Mouse (Mus musculus) forebrain, embryonic 13.5 days (tissue): ENCODE measurements around the gene Kctd2. TPM values are rescaled to one million over a fixed set of nuclear protein-coding genes. Genes with fewer than 3 reads are reported as not detected.

Experiments used
- ATAC-seq: fragments of 200-750 bp; cut with Nextera tagmentation; 2 replicates; pipeline ENCODE4 v1.8.0; 2017
- H3K27ac ChIP-seq: fragments of 300-500 bp; sonication (generic); 2 replicates; pipeline ENCODE4 v1.5.1; 2015; ENCODE audit warnings: inconsistent platforms, mild to moderate bottlenecking, moderate library complexity
- H3K27me3 ChIP-seq: fragments of 300-500 bp; sonication (generic); 2 replicates; pipeline ENCODE4 v1.6.1; 2015; ENCODE audit warnings: mild to moderate bottlenecking, inconsistent platforms
- H3K36me3 ChIP-seq: fragments of 300-500 bp; sonication (generic); 2 replicates; pipeline ENCODE4 v1.6.1; 2015; ENCODE audit warnings: mild to moderate bottlenecking, inconsistent platforms; ENCODE audit not compliant: poor library complexity, severe bottlenecking
- H3K4me1 ChIP-seq: fragments of 300-500 bp; sonication (generic); 2 replicates; pipeline ENCODE4 v1.6.1; 2015; ENCODE audit warnings: inconsistent platforms
- H3K4me2 ChIP-seq: fragments of 300-500 bp; sonication (generic); 2 replicates; pipeline ENCODE4 v1.6.1; 2015; ENCODE audit warnings: inconsistent platforms, mild to moderate bottlenecking, moderate library complexity
- H3K4me3 ChIP-seq: fragments of 300-500 bp; sonication (generic); 2 replicates; pipeline ENCODE4 v1.5.1; 2015; ENCODE audit warnings: mild to moderate bottlenecking, inconsistent platforms
- H3K9ac ChIP-seq: fragments of 300-500 bp; sonication (generic); 2 replicates; pipeline ENCODE4 v1.6.1; 2015; ENCODE audit warnings: mild to moderate bottlenecking, inconsistent platforms
- H3K9me3 ChIP-seq: fragments of 300-500 bp; sonication (generic); replicated peaks from 2 replicates; pipeline ENCODE4 v1.6.1; 2016; ENCODE audit warnings: inconsistent platforms
- WGBS: fragments of 180-500 bp; shearing (Covaris S2); methylation state at CpG from one replicate; pipeline ENCODE4 v1.1.7; 2015; 5-methylcytosine and 5-hydroxymethylcytosine counted together
- polyA plus RNA-seq: library from polyadenylated mRNA; unstranded; fragments of >200 nt; fragmentation: Nextera tagmentation; extraction: Ambion mirVana; gene quantifications from 2 replicates; pipeline ENCODE4 v1.2.1, GENCODE M21; 2015

Gene Kctd2
- polyA plus RNA-seq = 7.0 and 9.9 TPM in 2 replicates

- no peaks in the 10 kb centered on the region for H3K27me3 ChIP-seq
- H3K9ac ChIP-seq = peak within 1 kb of the TSS; percentile 96
- no peaks in the 10 kb centered on the region for H3K9me3 ChIP-seq
- 1% methylated on average over 36 of the region's 56 CpGs for WGBS
- peaks cover 55% of the 10 kb centered on the region for H3K36me3 ChIP-seq
- H3K4me2 ChIP-seq = peak within 1 kb of the TSS; percentile 92
- peak within 1 kb of the TSS; percentile 94 for H3K4me3 ChIP-seq
- peak; percentile 99 for ATAC-seq
- peak within 1 kb of the TSS; percentile 80 for H3K27ac ChIP-seq
- H3K4me1 ChIP-seq = peaks cover 33% of the 10 kb centered on the region
These were observed at the start of gene Kctd2, which contains the start of gene Atp5h for GRCm38 (mm10) chr11:115419531-115420237. Kctd2 (plus strand) TSS chr11:115420128. Atp5h (minus strand) TSS chr11:115419962.

GRCm38 (mm10) chr11:115370368-115370767, 49.6 kb upstream of the Kctd2 start:
- Histone ChIP-seq H3K9me3 (no peaks in the 10 kb centered on the region), H3K4me2 (no peak overlapping the region), H3K27me3 (peaks cover 24% of the 10 kb centered on the region), H3K4me3 (no peak overlapping the region), H3K36me3 (no peaks in the 10 kb centered on the region), H3K9ac (no peak overlapping the region), H3K4me1 (peaks cover 32% of the 10 kb centered on the region), H3K27ac (no peak overlapping the region)
- 55% methylated on average over 7 of the region's 7 CpGs for WGBS
- ATAC-seq = no peak

DNA sequence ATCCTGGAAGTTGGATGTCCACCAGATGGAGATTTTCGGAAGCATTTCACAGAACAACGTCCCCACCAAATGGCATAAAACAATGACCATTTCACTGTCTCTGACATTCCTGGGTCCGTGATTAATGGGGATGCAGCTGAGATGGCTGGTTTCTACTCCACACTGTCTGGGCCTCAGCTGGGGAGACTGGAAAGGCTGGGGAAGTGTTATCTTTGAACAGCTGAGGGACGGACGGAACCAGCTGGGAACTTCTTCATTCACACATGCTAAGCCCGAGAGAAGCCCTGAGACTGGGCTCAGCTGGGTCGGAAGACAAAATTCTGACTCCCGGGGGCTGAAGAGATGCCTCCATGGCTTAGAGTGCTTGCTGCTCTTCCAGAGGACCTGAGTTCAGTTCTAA, 48.6 kb upstream of the Kctd2 start:
- 75% methylated on average over 8 of the region's 8 CpGs for WGBS
- H3K9ac ChIP-seq = no peak overlapping the region

DNA sequence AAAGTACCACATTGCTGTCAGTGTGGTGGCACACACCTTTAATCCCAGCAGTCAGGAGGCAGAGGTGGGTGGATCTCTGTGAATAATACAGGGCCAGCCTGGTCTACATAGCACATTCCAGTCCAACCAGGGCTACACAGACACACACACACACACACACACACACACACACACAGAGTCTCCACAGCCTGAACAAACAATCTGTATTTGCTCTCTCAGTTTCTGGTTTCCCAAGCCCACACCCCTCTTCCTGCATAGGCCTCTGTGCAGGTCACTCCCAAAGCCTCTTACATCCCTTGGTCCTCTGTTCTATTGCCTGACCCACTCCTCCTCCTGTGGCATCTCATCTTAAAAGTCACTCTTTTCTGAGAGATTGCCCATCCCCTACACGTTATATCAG, 47.9 kb upstream of the Kctd2 start:
- ATAC-seq = no peak
- Histone ChIP-seq H3K4me3 (no peak overlapping the region), H3K36me3 (no peaks in the 10 kb centered on the region), H3K9ac (no peak overlapping the region), H3K4me1 (peaks cover 19% of the 10 kb centered on the region), H3K4me2 (no peak overlapping the region), H3K9me3 (no peaks in the 10 kb centered on the region), H3K27me3 (peaks cover 21% of the 10 kb centered on the region), H3K27ac (no peak overlapping the region)
- 76% methylated on average over 1 of the region's 1 CpGs for WGBS

More for the DNA sequence above, 48.6 kb upstream of the Kctd2 start:
- H3K9me3 ChIP-seq = no peaks in the 10 kb centered on the region
- H3K27ac ChIP-seq = no peak overlapping the region
- no peaks in the 10 kb centered on the region for H3K36me3 ChIP-seq
- peaks cover 21% of the 10 kb centered on the region for H3K27me3 ChIP-seq
- H3K4me2 ChIP-seq = no peak overlapping the region
- no peak for ATAC-seq
- no peak overlapping the region for H3K4me3 ChIP-seq
- peaks cover 26% of the 10 kb centered on the region for H3K4me1 ChIP-seq

DNA sequence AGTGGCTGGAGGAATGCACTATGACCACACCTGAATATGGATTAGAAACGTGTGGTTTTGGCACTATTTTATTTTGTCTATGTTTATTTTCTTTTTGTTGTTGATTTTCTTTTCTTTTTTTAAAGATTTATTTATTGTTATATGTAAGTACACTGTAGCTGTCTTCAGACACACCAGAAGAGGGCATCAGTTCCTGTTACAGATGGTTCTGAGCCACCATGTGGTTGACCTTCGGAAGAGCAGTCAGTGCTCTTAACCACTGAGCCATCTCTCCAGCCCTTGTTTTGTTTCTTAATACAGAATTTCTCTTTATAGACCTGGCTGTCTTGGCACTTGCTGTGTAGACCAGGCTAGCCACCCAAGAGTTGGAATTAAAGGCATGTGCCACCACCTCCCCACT, 47.2 kb upstream of the Kctd2 start:
- no peak overlapping the region for H3K27ac ChIP-seq
- ATAC-seq = no peak
- no peaks in the 10 kb centered on the region for H3K9me3 ChIP-seq
- WGBS = 55% methylated on average over 2 of the region's 2 CpGs
- no peak overlapping the region for H3K4me2 ChIP-seq
- H3K36me3 ChIP-seq = no peaks in the 10 kb centered on the region
- peaks cover 21% of the 10 kb centered on the region for H3K27me3 ChIP-seq
- no peak overlapping the region for H3K4me3 ChIP-seq
- no peak overlapping the region for H3K9ac ChIP-seq
- peaks cover 15% of the 10 kb centered on the region for H3K4me1 ChIP-seq

DNA sequence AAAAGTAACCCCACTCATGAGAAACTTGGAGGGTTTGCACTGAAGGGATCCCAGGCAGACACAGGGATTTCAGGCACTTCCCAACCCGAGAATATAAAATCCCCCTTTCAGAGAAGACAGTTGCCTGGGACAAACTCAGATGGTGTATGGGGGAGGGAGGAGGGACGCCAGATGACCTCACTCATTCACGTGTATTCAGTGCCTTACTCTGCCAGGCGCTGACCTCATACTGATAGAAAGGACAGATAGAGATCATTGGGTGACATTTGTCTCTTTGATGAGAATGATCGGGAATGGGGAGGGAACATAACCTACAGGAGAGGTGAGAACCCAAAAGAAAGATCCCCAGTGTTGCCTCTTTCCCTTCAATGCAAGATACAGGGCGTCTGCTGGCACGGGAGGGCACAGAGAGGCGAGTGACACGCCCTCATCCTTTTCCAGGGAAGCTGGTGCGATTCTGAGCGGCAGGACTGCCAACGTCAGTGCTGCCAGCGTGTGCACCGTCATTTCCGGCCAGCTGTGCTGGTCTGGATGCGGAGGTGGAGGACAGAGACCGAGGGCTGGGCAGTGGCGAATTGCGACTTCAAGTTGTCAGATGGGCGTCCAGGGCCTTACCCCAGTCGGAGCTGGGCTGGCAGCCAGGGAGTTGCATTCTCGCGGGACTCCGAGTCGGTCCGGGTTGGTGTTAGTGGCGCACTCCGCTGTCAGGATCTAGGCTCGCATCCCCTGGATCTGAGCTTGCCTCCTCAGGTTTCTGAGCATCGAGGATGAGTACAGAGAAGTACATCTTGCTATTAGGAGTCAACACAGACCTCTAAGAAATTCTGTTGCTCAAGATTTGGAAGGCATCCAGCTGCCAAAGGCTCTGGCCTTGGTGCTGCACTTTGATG, 45.9 kb upstream of the Kctd2 start:
- peaks cover 15% of the 10 kb centered on the region for H3K4me1 ChIP-seq
- WGBS = 2% methylated on average over 30 of the region's 30 CpGs

DNA sequence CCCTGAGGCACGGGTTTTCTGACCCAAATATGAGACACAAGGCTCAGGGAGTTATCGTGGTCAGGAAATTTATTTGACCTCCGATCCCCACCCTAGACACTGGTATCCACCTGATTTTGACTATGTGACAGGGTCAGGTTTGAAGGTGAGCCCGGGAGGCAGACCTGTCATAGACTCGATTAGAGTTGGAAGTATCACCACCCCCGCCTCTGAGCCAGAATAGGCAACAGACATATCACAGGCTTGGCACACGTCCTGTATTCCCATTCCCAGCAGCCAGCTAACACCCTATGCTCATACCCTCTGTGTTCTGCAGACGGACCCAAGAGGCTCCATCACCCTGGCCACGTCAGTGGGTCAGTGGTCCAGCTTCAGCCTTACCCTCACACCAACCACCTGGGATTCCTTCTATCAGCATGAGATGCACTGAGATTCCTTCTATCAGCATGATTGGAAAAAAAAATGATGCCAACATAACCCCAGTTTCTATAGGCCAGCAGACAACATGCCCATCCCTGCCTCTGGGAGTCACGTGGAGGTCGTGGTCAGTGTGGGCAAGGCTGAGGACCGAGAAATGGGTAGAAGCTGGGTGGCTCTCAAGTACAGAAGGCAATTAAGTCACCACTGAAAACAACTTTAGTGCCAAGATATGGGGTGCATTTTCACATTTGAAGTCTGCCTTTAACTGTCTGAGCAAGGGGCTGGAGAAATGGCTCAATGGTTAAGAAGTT, 45.1 kb upstream of the Kctd2 start:
- ATAC-seq = 0 out of 2 replicates have a peak, but pooled peaks have one; percentile 30
- Histone ChIP-seq H3K36me3 (no peaks in the 10 kb centered on the region), H3K9ac (peak overlapping the region; percentile 65), H3K4me2 (peak overlapping the region; percentile 72), H3K27me3 (peaks cover 21% of the 10 kb centered on the region), H3K4me3 (peak overlapping the region; percentile 47), H3K9me3 (0 out of 2 replicates have a peak, but pooled peaks cover 4% of the 10 kb centered on the region), H3K4me1 (peaks cover 15% of the 10 kb centered on the region), H3K27ac (no peak overlapping the region)
- 68% methylated on average over 12 of the region's 12 CpGs for WGBS

More for the DNA sequence above, 45.9 kb upstream of the Kctd2 start:
- H3K4me2 ChIP-seq = peak overlapping the region; percentile 72
- H3K9ac ChIP-seq = peak overlapping the region; percentile 65
- H3K9me3 ChIP-seq = 0 out of 2 replicates have a peak, but pooled peaks cover 4% of the 10 kb centered on the region
- peaks cover 21% of the 10 kb centered on the region for H3K27me3 ChIP-seq
- peak overlapping the region; percentile 47 for H3K4me3 ChIP-seq
- ATAC-seq = peak; percentile 66
- no peaks in the 10 kb centered on the region for H3K36me3 ChIP-seq
- no peak overlapping the region for H3K27ac ChIP-seq

DNA sequence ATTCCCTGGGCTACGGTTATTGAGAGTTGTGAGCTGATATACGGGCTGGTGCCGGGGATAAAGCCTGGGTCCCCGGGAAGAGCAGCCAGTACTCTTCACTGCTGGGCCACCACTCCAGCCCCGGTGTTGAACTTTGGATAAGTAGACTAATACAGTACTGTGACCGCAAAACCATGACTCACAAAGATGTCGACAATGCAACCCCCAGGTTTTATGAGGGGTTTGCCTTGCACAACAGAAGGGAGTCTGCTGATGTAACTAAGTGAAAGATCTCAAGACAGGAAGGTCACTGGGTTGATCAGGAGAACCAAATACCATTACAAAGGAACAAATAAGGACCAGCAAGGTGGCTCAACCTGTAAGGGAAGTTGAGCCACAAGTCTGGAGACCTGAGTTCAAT, 43.2 kb upstream of the Kctd2 start:
- ATAC-seq = no peak
- Histone ChIP-seq H3K9ac (no peak overlapping the region), H3K27me3 (peaks cover 18% of the 10 kb centered on the region), H3K4me1 (peaks cover 20% of the 10 kb centered on the region), H3K4me3 (no peak overlapping the region), H3K9me3 (0 out of 2 replicates have a peak, but pooled peaks cover 4% of the 10 kb centered on the region), H3K4me2 (no peak overlapping the region), H3K36me3 (no peaks in the 10 kb centered on the region), H3K27ac (no peak overlapping the region)
- WGBS = 74% methylated on average over 7 of the region's 7 CpGs

GRCm38 (mm10) chr11:115377254-115377653, 42.7 kb upstream of the Kctd2 start:
- peaks cover 18% of the 10 kb centered on the region for H3K27me3 ChIP-seq
- WGBS = 93% methylated on average over 4 of the region's 4 CpGs
- H3K4me1 ChIP-seq = peaks cover 20% of the 10 kb centered on the region
- no peak for ATAC-seq
- H3K27ac ChIP-seq = no peak overlapping the region
- no peak overlapping the region for H3K9ac ChIP-seq
- no peak overlapping the region for H3K4me2 ChIP-seq
- no peak overlapping the region for H3K4me3 ChIP-seq
- H3K9me3 ChIP-seq = 0 out of 2 replicates have a peak, but pooled peaks cover 4% of the 10 kb centered on the region
- H3K36me3 ChIP-seq = no peaks in the 10 kb centered on the region

DNA sequence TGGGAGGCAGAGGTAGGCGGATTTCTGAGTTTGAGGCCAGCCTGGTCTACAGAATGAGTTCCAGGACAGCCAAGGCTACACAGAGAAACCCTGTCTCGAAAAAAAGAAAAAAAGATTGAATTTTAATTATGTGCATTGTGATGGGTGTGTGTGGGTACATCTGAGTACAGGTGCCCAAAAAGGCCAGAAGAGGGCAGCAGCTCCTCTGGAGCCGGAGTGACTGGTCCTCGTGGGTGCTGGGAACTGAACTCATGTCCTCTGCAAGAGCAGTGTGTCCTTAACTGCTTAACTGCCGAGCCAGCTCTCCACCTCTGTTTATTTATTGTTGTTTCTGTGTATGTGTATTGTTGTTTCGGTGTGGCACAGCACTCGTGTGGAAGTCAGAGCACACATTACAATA, 42.1 kb upstream of the Kctd2 start:
- Histone ChIP-seq H3K9me3 (0 out of 2 replicates have a peak, but pooled peaks cover 4% of the 10 kb centered on the region), H3K27me3 (peaks cover 17% of the 10 kb centered on the region), H3K4me1 (peaks cover 25% of the 10 kb centered on the region), H3K4me3 (no peak overlapping the region), H3K9ac (no peak overlapping the region), H3K36me3 (no peaks in the 10 kb centered on the region), H3K27ac (no peak overlapping the region), H3K4me2 (no peak overlapping the region)
- no peak for ATAC-seq
- WGBS = 90% methylated on average over 7 of the region's 7 CpGs

- H3K27me3 ChIP-seq = no peaks in the 10 kb centered on the region
- ATAC-seq = no peak
- no peak overlapping the region for H3K9ac ChIP-seq
- 7% methylated on average over 9 of the region's 9 CpGs for WGBS
- H3K9me3 ChIP-seq = 0 out of 2 replicates have a peak, but pooled peaks cover 4% of the 10 kb centered on the region
- H3K27ac ChIP-seq = peak overlapping the region; percentile 93; the same call in 1 of the 2 replicates
- peak overlapping the region; percentile 68 for H3K4me3 ChIP-seq
- H3K4me1 ChIP-seq = peaks cover 41% of the 10 kb centered on the region
- no peaks in the 10 kb centered on the region for H3K36me3 ChIP-seq
- peak overlapping the region; percentile 72 for H3K4me2 ChIP-seq
These were observed 38.7 kb upstream of the Kctd2 start for GRCm38 (mm10) chr11:115381276-115381675.
